Mouse (Mus musculus) Patski (cell line): ENCODE results near the gene Atxn7l3. TPM values are rescaled to one million over a fixed set of nuclear protein-coding genes. Genes with fewer than 3 reads are reported as not detected.
A peak's percentile ranks its signal among the peaks of the same experiment; 100 is the strongest.

ENCODE experiments used
- ATAC-seq: fragments of 100-300 bp; one replicate; pipeline ENCODE4 v1.8.0; 2021
- CTCF ChIA-PET: fragments of 350-600 bp; sonication (Branson Sonifier 250); formaldehyde crosslinking; loops from one replicate; lab custom pipeline; 2022; ENCODE audit warnings: inconsistent platforms; lab: Charles Lee
- POLR2A ChIA-PET: fragments of 350-600 bp; sonication (Branson Sonifier 250); formaldehyde crosslinking; loops from one replicate; lab custom pipeline; 2022; ENCODE audit warnings: antibody characterized with exemption, inconsistent platforms; lab: Charles Lee
- DNase-seq: peaks from one replicate; pipeline ENCODE4 v3.0.0-alpha.2; 2011; ENCODE audit warnings: low read depth, low spot score
- H3K27me3 ChIP-seq: fragments of 371-371 bp; one replicate; pipeline ENCODE4 v1.5.1; 2021
- CTCF ChIP-seq: fragments of 100-300 bp; IDR thresholded peaks from one replicate; pipeline ENCODE4 v1.5.1; 2021
- in situ Hi-C: fragments of 300-500 bp; cut with MboI; formaldehyde crosslinking; loops from 3 replicates; pipeline ENCODE4 v1.11.1; 2018; ENCODE audit warnings: low pct_unique_long_range_greater_than_20kb, mixed read lengths
- polyA plus RNA-seq: library from polyadenylated mRNA; unstranded; gene quantifications from one replicate; pipeline ENCODE4 v1.2.3, GENCODE M21; 2021

Gene Atxn7l3
- polyA plus RNA-seq, 1 experiment from 2014 or later = 53.4 TPM

DNA sequence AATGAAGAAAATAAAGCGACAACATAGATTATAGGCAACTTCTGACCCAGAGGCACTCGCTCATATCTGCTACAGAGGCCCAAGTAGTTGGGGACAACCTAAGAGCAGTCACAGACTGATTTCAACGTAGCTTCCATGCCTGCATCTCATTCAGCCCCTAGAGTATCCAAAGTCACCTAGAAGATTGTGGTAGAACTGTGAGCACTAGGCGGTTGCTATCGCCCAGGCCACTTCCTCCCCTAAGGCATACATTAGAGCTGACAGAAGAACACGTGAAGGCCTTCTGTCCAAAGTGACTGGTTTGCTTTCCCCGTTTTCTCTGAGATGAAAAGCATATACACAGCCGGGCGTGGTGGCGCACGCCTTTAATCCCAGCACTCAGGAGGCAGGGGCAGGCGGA lies 17.9 kb upstream of the Atxn7l3 start:
- CTCF ChIA-PET = interaction anchor here (1.5 to 2.7 kb wide), 2 partner anchors 98 to 116 kb away, joined by 5 to 11 read pairs; partner anchors contain the start of gene Grn
- POLR2A ChIA-PET = interaction anchor here (0.6 to 0.7 kb wide), 2 partner anchors 95 to 960 kb away, joined by 3 read pairs; no protein-coding TSS in a partner anchor
- no peak for DNase-seq
- TF ChIP-seq CTCF = no peak
- no peak for ATAC-seq
- in situ Hi-C loops = no loop called here
- no peaks in the 10 kb centered on the region for H3K27me3 ChIP-seq

DNA sequence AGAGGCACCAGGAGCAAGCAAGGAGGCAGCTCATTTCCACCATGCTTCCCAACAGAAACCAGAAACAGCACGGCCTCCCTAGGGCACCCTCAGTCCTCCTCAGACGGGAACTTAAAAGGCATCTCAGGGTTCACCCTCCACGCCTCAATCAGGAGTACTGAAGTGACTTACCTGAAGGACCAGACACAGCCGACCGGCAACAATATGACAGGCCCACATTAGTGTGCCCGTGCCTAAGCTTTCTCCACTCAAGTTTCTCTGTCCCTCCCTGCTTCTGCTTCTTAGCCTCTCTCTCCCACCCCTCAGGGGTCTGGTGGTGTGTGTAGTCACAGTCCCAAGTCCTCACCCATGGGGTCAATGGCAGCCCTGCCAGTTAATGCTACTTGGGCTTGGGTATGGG lies 16.2 kb upstream of the Atxn7l3 start:
- CTCF ChIA-PET = interaction anchor here (1.0 to 1.4 kb wide), 2 partner anchors 11 to 99 kb away, joined by 3 read pairs; no protein-coding TSS in a partner anchor
- in situ Hi-C loops = no loop called here
- POLR2A ChIA-PET = interaction anchor here (1.1 kb wide), 1 partner anchor 97 kb away, joined by 3 read pairs; no protein-coding TSS in a partner anchor
- ATAC-seq (no peak), DNase-seq (no peak)
- TF ChIP-seq CTCF = no peak
- H3K27me3 ChIP-seq = no peaks in the 10 kb centered on the region

DNA sequence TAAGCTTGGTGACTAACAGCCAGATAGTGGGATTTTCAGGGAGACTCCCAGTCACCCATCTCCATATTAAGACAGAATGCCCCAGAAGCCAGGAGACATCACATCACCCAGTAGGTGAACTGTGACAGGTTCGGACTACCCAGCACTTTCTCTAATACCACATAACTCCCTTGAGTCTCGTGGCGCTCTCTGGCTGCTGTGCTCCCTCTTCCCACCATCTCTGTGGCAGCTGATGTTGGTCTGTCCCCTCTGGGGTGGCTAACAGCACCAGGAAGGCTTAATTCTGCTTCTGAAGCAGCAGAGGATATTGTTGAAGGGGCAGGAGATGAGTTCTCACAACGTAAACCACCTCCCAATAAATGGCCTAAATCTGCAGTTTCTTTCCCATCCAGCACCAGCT lies 15.5 kb upstream of the Atxn7l3 start:
- no peak for TF ChIP-seq CTCF
- ChIA-PET POLR2A (no interaction called here), CTCF (no interaction called here)
- no peak for DNase-seq
- no peak for ATAC-seq
- no peaks in the 10 kb centered on the region for H3K27me3 ChIP-seq
- in situ Hi-C loops = no loop called here

DNA sequence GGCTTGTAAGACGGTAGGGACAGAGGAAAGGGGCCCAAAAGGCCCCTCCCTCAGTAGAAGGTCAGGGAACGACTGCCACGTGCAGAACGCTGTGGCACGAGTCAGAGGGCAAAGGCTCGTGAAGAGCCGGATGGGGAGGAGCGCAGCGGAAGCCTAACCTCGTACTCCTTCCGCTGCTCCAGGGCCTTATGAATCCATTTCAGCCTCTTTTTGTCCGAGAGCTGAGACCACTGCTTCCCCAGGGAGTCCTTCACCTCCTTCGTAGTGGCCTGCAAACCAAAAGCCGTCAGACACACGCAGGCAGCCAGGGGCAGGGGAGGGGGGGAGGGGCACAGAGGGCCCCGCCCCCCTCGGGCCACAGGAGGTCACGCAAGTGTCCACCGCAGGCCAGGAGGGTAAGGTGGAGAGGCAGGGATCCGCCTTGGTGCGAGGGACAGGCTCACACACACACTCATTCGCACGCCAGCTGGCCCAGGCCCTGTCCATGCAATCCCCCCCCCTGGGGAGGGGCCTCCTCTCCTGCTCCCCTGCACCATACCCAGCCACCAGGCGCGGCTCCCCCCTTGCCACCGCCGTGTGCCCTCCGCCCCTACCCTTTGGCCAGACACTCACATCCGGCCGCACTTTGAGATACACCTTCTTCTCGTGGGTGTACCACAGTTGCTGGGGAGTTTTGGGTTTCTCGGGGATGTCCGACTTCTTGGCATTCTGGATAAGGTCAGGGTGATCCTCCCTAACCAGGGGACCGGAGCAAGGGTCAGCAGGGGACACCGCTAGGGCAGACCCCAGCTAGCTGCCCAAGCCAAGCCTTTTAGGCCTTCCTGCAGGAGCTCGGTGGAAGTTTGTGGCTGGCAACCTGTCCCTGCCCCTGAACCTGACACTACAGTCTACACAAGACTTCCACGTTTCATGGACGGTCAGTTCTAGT lies 14.6 kb upstream of the Atxn7l3 start:
- ChIA-PET POLR2A (interaction anchor here (0.6 to 4.1 kb wide), 3 partner anchors 8 to 95 kb away, joined by 3 to 26 read pairs (median 4); partner anchors contain the start of gene Ubtf), CTCF (interaction anchor here (5.6 kb wide), 1 partner anchor 99 kb away, joined by 46 read pairs; the partner anchor contains the start of gene Slc25a39)
- DNase-seq (no peak), ATAC-seq (no peak)
- TF ChIP-seq CTCF = no peak
- H3K27me3 ChIP-seq = no peaks in the 10 kb centered on the region
- in situ Hi-C loops = no loop called here

DNA sequence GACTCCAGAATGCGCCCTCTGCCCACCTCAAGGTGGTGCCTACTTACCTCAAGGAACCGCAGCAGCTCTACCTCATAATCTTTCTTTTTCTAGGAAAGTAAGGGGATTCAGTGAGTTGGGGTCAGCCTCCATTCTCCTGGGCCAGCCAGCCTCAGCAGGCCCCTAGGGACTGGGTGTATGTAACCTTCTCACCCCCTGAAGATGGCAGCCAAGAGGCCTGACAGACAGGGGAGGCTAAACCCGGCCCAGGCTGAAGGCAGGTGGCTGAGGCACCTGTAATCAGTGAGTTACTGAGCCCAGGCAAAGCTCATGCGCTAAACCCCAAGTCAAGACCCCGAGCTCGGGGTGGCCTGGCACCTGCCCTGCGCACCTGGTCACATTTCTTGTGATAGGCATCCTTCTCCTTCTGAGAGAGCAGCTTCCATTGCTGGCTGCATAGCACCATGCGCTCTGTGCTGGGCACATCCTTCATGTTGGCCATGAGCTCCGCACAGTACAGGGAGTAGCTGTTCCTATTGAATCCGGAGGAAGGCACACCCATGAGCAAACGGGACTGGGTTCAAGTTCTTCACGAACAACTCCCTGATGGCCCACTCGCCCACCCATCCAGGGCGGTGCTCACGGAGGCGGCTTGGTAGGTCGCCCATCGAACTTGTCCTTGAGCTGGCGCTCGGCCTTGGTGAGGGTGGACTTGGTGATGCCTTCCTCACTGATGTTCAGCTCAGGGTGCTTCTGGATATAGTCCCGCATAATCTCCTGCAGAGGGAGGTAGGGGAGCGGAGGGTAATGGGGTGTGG lies 13.6 kb upstream of the Atxn7l3 start:
- ChIA-PET POLR2A (interaction anchor here (0.6 to 4.1 kb wide), 3 partner anchors 9 to 96 kb away, joined by 3 to 26 read pairs (median 4); partner anchors contain the start of gene Ubtf), CTCF (interaction anchor here (1.2 to 5.6 kb wide), 5 partner anchors 10 to 127 kb away, joined by 3 to 46 read pairs (median 5); partner anchors contain the start of gene Slc25a39)
- no peak for TF ChIP-seq CTCF
- DNase-seq (no peak), ATAC-seq (no peak)
- in situ Hi-C loops = loop anchor here (10.0 kb wide), 1 partner anchor 105 kb away; no protein-coding TSS in a partner anchor
- no peaks in the 10 kb centered on the region for H3K27me3 ChIP-seq

DNA sequence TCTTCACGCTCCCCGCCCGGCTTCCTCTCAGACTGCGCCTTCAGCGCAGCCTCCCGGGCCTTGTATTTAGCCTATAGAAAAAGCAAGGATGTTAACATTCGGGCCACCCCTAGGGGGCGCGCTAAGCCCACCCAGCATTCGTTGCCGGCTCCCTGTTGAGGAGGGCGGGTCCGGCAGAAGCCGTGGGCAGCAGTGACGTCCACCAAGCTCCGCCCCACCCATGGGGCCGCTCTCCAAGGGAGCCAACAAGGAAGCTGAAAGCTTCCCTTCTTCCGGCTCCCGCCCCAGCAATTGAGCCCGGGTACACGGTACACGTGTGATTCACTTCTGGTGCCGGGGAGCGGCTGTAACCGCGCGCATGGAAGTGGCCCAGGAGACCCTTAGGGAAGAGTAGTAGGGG lies 12.5 kb upstream of the Atxn7l3 start:
- peak; percentile 80 for ATAC-seq
- peak; percentile 81 for DNase-seq

DNA sequence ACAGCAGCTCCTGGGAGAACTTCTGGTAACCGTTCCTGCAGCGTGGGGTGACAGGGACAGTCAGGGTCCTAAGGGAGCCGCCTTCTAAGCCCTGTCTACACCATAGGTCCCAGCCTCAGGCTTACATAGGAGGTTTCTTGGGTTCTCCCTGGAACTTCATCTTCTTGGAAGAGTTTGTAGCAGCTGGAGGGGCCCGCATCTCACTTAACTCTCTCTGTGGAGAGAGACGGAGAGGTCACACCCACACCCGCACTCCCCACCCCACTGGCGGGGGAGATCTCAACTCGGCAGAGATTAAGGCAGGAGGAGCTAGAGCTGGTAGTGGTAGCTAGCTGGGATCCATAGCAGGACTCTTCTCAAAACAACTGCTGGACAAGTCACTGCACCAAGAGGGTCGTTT lies 11.7 kb upstream of the Atxn7l3 start:
- TF ChIP-seq CTCF = no peak
- no peak for DNase-seq
- ChIA-PET CTCF (interaction anchor here (1.2 to 5.6 kb wide), 8 partner anchors 8 to 127 kb away, joined by 3 to 46 read pairs (median 6); partner anchors contain the start of genes BC030867, Grn and Slc25a39), POLR2A (interaction anchor here (0.8 to 4.1 kb wide), 4 partner anchors 10 to 122 kb away, joined by 4 to 26 read pairs (median 5); partner anchors contain the start of genes Grn and Ubtf)
- no peaks in the 10 kb centered on the region for H3K27me3 ChIP-seq
- no peak for ATAC-seq
- in situ Hi-C loops = loop anchor here (10.0 kb wide), 1 partner anchor 107 kb away; no protein-coding TSS in a partner anchor

More for the DNA sequence above, 12.5 kb upstream of the Atxn7l3 start:
- no peak for TF ChIP-seq CTCF
- POLR2A ChIA-PET = interaction anchor here (0.8 to 4.1 kb wide), 4 partner anchors 10 to 122 kb away, joined by 4 to 26 read pairs (median 6); partner anchors contain the start of genes Grn and Ubtf
- in situ Hi-C loops = loop anchor here (10.0 kb wide), 1 partner anchor 106 kb away; no protein-coding TSS in a partner anchor
- no peaks in the 10 kb centered on the region for H3K27me3 ChIP-seq
- CTCF ChIA-PET = interaction anchor here (0.9 to 5.6 kb wide), 12 partner anchors 9 to 128 kb away, joined by 3 to 46 read pairs (median 5); partner anchors contain the start of genes BC030867, Grn and Slc25a39

DNA sequence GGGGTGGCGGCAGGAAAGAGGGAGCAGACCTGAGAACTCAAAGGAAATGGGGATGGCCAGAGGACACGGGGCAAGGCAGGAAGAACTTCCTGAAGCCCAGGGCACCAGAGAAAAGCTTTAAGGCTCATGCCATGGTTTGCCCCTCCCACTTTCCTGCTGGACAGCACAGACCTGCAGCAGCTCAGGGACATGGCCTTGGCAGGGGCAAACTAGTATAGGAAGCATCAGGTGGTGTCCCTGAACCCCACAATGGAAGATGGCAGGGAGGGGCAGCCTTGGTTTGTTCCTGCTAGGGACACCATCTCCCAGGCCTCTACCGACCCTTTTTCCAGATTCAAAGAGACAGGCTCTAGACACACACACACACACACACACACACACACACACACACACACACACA lies 8.9 kb upstream of the Atxn7l3 start:
- POLR2A ChIA-PET = no interaction called here
- ATAC-seq (no peak), DNase-seq (no peak)
- TF ChIP-seq CTCF = no peak
- no peaks in the 10 kb centered on the region for H3K27me3 ChIP-seq
- CTCF ChIA-PET = interaction anchor here (5.6 kb wide), 1 partner anchor 105 kb away, joined by 46 read pairs; the partner anchor contains the start of gene Slc25a39
- in situ Hi-C loops = loop anchor here (10.0 kb wide), 1 partner anchor 109 kb away; no protein-coding TSS in a partner anchor

DNA sequence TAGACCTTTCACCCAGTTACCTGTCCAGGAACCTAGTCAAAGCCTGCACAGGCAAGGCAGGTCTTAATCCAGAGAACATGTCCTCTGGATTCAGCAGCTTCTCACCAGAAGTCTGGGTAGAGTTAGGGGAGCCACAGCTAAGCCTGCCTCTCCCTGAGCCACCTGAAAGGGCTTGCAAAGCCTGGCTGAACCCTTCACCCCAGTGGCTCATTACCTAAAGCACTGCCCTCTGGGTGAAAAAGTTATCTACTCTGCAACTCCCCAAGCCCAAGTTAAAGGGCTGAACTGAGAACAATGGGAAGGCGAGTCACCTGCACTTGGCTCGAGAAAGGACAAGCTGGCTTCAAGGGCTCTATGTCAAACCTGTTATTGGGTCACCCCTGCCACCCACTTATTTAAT lies 7.7 kb upstream of the Atxn7l3 start:
- no peak for DNase-seq
- ChIA-PET CTCF (no interaction called here), POLR2A (no interaction called here)
- in situ Hi-C loops = loop anchor here (10.0 kb wide), 1 partner anchor 111 kb away; no protein-coding TSS in a partner anchor
- TF ChIP-seq CTCF = no peak
- no peak for ATAC-seq
- no peaks in the 10 kb centered on the region for H3K27me3 ChIP-seq
